Mouse (Mus musculus) liver, adult 2 months (tissue): ENCODE results near the gene Stat5a.

ENCODE experiments used
- CTCF ChIP-seq: fragments of 200-500 bp; IDR thresholded peaks from 2 replicates; pipeline ENCODE4 v1.5.1; 2011; ENCODE audit warnings: low read depth, low read length, control low read depth
- POLR2A ChIP-seq: fragments of 200-500 bp; IDR thresholded peaks from 2 replicates; pipeline ENCODE4 v1.6.1; 2011; ENCODE audit warnings: low read length, control low read depth; ENCODE audit not compliant: insufficient read depth; ENCODE audit errors: extremely low read depth

GRCm38 (mm10) chr11:100885472-100885871, 26.3 kb downstream of the Stat5a start:
- TF ChIP-seq CTCF = no peak
- no peak for TF ChIP-seq POLR2A
